Mouse (Mus musculus) bone marrow macrophage, adult 2 months (primary cell): ENCODE results near the gene Ceacam19. TPM values are rescaled to one million over a fixed set of nuclear protein-coding genes. Genes with fewer than 3 reads are reported as not detected.

ENCODE experiments used
- H3K27ac ChIP-seq: 2 replicates; pipeline ENCODE4 v1.5.1; 2012; ENCODE audit warnings: low read depth, low read length; ENCODE audit not compliant: insufficient read depth
- H3K4me1 ChIP-seq: 2 replicates; pipeline ENCODE4 v1.6.1; 2012; ENCODE audit warnings: low read length; ENCODE audit not compliant: control insufficient read depth, insufficient read depth
- H3K4me3 ChIP-seq: 2 replicates; pipeline ENCODE4 v1.5.1; 2012; ENCODE audit warnings: mild to moderate bottlenecking, low read length, moderate library complexity; ENCODE audit not compliant: insufficient read depth
- CTCF ChIP-seq: IDR thresholded peaks from 2 replicates; pipeline ENCODE4 v1.5.1; 2012; ENCODE audit warnings: low read depth, mild to moderate bottlenecking, low read length, moderate library complexity
- POLR2A ChIP-seq: IDR thresholded peaks from 2 replicates; pipeline ENCODE4 v1.6.1; 2012; ENCODE audit warnings: mild to moderate bottlenecking, low read depth, low read length, borderline replicate concordance
- polyA plus RNA-seq: library from polyadenylated mRNA; stranded (reverse); fragments of >200 nt; gene quantifications from 2 replicates; pipeline ENCODE4 v1.2.4, GENCODE M21; 2012; ENCODE audit not compliant: missing spikeins, insufficient read depth, insufficient read length

Ceacam19 gene
- polyA plus RNA-seq, 1 experiment = 8.5 TPM

DNA sequence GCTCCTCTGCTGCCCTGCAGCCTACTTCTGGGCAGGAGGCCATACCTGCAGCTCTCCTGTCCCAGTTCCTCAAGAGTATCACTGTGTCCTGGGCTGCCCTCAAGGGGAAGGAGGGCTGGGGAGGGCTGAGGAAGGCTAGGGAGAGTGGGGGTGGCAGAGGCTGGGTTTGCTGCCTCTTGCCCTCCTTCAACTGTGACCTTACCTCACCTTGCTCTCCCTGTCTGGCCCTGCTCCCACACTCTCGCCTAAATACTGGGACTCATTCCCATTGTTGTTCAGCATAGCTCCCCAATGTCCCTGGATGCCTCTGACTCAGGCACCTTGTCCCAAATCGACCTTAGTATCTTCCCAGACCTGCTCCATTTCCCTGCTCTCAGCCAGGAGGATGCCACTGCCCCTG is 23.5 kb downstream of the Ceacam19 start:
- H3K27ac ChIP-seq = no peak overlapping the region

DNA sequence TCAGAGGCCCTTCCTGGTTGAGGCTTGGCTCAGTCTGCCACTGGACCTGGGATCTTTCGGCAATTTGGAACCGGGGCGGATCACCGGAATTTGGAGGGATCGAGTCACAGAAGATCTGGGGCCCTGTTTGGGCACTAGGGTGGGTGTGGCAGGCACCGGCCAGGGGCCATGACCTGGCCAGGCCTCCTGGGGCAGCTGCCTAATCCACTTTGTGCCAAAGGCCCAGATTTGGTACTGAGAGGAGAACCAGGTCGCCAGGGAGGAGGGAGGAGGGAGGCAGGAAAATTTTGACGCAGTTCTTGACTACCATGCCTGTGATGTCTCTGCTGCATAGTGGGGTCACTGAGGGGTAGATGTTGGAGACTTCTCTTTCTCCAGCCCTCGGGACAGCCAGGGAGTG is 26.6 kb downstream of the Ceacam19 start, which contains the start of gene Ceacam16:
TSS of gene Ceacam16 (minus strand) at position 101 of the 400 bp plus-strand sequence.
- H3K4me3 ChIP-seq = no peak within 1 kb of the TSS
- peaks cover under 1% of the 10 kb centered on the region; the same call in 1 of the 2 replicates for H3K4me1 ChIP-seq
- TF ChIP-seq POLR2A (no peak), CTCF (no peak)
- no peak within 1 kb of the TSS for H3K27ac ChIP-seq

More for the DNA sequence above, 23.5 kb downstream of the Ceacam19 start:
- Histone ChIP-seq H3K4me3 (no peak overlapping the region), H3K4me1 (peaks cover 4% of the 10 kb centered on the region)
- TF ChIP-seq POLR2A (no peak), CTCF (no peak)

DNA sequence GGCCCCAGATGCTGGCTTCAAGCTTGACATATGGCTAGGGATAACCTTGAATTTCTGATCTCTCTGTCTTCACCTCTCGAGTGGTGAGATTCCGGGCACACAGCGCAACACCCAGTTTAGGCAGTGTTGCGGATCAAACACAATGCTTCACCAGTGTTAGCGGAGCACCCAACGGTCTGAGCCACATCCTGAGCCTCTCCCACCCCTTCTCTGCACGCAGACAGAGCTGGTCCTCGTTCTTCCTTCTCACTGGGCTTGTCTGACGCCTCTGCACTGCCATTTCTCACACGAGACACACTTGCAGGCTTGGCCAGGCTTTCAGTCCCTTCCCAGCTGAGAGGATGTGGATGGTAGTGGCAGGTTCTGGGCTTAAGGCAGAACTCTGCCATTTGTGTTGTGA is 28.0 kb downstream of the Ceacam19 start:
- TF ChIP-seq CTCF (no peak), POLR2A (no peak)
- H3K4me3 ChIP-seq = no peak overlapping the region
- no peak overlapping the region for H3K27ac ChIP-seq
- peaks cover 7% of the 10 kb centered on the region; the same call in 1 of the 2 replicates for H3K4me1 ChIP-seq

DNA sequence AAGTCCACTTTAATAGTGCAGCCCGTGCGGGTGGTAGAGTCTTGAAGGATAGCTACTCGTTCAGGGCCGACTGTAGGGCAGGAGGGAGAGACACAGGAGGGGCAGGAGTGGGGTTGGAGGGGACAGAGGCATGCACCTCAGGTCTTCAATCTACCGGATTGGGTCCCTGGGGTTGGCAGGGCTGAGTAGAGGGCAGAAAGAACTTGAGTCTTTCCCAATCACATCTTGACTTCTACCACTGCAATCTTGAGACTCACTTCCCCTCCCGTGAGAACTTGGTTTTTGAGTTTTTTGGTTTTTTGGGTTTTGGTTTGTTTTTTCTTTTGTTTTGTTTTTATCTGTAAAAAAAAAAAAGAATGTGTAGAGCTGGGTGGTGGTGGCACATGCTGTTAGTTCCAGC is 31.5 kb downstream of the Ceacam19 start:
- Histone ChIP-seq H3K4me1 (peaks cover 7% of the 10 kb centered on the region; the same call in 1 of the 2 replicates), H3K27ac (no peak overlapping the region), H3K4me3 (no peak overlapping the region)
- TF ChIP-seq CTCF = no peak
- no peak for TF ChIP-seq POLR2A

DNA sequence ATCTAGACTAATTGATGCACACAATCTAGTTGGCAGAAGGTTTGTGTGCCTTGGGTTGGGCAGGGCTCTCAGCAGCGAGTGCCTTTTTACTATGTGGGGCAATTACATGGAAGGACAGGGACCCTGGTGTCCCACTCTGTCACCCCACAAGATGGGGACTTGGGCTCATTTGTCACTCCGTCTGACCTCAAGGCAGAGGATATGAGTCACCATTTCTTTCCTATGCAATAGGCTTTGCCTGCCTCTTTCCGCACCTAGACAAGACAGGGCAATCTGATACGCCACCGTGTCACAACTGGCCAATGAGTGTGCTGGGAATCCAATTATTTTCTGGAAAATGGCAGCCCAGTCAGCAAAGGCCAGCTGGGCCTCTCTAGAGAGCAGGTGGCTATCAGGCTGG is 32.1 kb downstream of the Ceacam19 start:
- no peak for TF ChIP-seq POLR2A
- no peak for TF ChIP-seq CTCF
- H3K4me3 ChIP-seq = no peak overlapping the region
- no peak overlapping the region for H3K27ac ChIP-seq
- H3K4me1 ChIP-seq = peaks cover 7% of the 10 kb centered on the region; the same call in 1 of the 2 replicates

DNA sequence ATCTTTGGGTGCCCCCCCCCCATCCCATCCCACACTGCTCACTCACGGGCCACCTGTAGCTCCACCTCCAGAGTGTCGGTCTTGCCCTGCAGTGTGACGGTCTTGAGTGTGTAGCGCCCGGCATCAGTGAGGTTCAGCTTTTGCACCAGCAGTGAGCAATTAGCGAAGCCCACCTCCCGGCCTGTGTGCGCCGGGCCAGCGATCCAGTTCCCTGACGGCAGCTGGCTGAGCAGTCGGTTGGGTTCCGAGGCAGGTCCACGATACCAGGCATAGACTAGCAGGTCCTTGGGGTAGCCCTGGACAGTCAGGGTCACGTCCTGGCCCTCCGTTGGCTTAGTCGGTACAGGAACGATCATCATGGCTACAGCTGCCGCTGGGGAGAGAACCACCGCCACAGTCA is 34.2 kb downstream of the Ceacam19 start:
- Histone ChIP-seq H3K4me1 (peaks cover 7% of the 10 kb centered on the region; the same call in 1 of the 2 replicates), H3K4me3 (no peak overlapping the region), H3K27ac (no peak overlapping the region)
- no peak for TF ChIP-seq CTCF
- no peak for TF ChIP-seq POLR2A

DNA sequence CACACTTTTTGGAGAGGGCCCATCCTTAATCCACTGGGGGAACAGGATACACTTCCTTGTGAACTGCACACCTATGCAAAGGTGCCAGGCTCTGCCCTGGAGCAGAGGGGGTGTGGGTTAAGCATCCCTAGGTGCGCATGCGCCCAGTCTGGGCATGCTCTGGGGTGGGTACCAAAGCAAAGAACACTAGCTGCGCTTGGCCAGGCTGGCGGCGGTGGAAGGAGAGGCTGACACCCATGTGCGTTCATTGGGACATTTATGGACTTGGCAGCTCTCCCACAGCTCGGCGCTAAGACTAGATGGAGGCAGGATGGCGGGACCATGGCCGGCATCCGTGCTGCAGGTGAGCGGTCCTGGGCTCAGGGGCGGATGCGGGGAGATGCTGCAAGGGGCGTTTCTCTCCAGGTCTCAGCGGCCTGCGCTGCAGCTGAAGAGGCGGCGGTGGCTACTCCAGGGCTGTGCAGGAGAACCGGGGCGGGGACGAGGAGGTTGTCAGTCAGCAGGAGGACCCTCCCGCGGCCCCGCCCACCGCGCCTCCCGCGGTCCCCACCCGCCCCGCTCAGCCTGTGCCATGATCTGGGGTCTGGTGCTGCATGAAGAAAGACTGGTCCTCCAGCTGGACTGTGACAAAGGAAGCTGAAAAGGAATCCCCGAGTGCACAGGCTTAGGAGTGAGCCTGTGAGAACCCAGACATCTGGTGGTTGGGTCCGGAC is 35.8 kb downstream of the Ceacam19 start, which contains the start of gene Gm19345:
TSS of gene Gm19345 (plus strand) at position 146 of the 713 bp plus-strand sequence.
- no peak within 1 kb of the TSS for H3K27ac ChIP-seq
- no peak within 1 kb of the TSS for H3K4me3 ChIP-seq
- peaks cover 7% of the 10 kb centered on the region; the same call in 1 of the 2 replicates for H3K4me1 ChIP-seq
- TF ChIP-seq CTCF = no peak
- no peak for TF ChIP-seq POLR2A

DNA sequence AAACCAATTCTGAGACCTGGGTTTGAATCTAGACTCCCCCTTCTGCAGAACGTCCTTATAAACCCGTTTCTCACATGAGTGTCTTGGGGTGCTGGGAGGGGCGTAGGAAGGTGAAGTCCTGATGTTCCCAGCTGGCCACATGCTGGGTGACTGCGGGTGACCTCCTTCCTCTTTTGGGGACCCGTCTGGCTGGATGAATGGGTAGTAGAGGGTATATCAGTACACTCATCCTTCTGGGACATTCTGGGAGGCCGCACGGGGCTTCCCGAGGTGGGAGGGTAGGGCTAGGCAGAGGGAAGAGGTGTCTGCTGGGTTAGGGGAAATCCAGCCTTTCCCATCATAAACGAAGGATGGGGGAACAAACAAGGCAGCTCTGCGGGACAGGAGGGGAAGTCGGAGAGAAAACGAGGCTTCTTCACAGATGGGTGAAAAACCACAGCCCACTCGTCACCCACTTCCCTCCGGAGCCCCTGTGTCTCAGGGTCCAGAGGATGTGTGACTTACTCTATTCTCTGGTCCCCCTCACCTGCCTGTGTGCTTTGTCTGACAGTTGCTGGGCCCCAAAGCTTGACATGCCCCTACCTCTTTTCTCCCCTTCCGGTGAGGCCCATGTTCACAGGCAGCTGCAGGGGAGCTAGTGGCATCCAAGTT is 43.1 kb downstream of the Ceacam19 start:
- TF ChIP-seq POLR2A (no peak), CTCF (no peak)
- Histone ChIP-seq H3K27ac (peak overlapping the region; percentile 23; the same call in 1 of the 2 replicates), H3K4me1 (peaks cover 35% of the 10 kb centered on the region), H3K4me3 (no peak overlapping the region)

DNA sequence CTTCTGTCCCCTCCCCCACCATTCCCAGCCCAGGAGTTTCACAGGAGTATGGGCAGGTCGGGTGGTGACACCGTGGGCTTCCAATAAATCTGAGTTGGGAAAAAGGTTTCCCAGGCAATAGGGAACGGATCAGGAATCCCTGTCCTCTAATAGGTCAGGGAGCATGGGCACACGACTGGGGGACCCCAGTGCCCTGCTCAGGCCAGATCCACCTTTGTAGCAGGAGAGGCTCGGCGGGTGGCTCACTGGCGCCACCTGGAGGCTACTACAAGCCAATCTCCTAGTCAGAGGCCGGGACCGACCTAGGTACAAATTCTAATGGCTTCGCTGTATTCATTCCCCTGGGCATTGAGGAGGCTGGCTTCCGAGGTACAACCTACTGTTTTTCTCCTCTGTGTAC is 44.2 kb downstream of the Ceacam19 start:
- H3K4me1 ChIP-seq = peaks cover 37% of the 10 kb centered on the region
- no peak overlapping the region for H3K27ac ChIP-seq

DNA sequence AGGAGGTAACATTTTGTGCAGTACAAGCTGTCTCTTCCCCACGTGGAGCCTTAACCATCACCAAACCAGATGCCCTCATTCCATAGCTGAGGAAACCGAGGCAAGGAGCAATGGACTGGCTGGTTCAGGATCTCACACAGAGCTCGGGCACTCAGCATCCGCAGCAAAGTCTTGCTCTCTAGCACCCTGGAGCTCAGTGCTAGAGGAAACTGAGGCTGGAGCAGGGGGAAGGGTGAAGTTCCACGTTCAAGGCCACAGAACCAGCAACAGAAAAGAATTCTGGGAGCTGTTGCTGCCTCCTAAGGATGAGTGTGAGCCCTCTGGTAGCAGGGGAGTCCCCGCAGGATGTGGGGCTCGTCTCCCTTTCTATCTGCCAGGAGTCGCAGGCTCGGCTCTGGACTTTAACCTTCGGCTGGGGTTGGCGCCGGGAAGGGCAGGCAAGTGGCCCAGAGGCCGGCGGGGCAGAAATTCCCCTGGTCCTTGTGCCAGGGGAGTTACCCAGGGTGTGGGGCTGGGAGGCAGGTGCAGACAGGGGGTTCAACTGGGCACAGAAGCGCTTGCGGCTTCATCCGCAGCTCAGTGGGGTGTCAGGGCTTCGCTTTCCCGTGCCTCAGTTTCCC is 44.8 kb downstream of the Ceacam19 start:
- Histone ChIP-seq H3K4me3 (no peak overlapping the region), H3K27ac (no peak overlapping the region), H3K4me1 (peaks cover 37% of the 10 kb centered on the region)
- TF ChIP-seq CTCF = no peak
- no peak for TF ChIP-seq POLR2A

More for the DNA sequence above, 44.2 kb downstream of the Ceacam19 start:
- TF ChIP-seq POLR2A = no peak
- peak; percentile 79 for TF ChIP-seq CTCF
- H3K4me3 ChIP-seq = no peak overlapping the region
